Mouse (Mus musculus): ENCODE results near the gene D17H6S53E. TPM values are rescaled to one million over a fixed set of nuclear protein-coding genes. Genes with fewer than 3 reads are reported as not detected.

Gene D17H6S53E
- polyA plus RNA-seq, 1 experiment = 13.0 TPM

- Histone ChIP-seq H3K27me3 (ENCODE audit: control insufficient read depth, insufficient read depth, insufficient read length) (no peaks in the 10 kb centered on the region), H3K79me2 (ENCODE audit: control insufficient read depth, insufficient read depth) (peaks cover 17% of the 10 kb centered on the region), H3K4me3 (ENCODE audit: insufficient read depth, poor library complexity, severe bottlenecking) (peak within 1 kb of the TSS; percentile 57), H3K79me3 (ENCODE audit: low read depth) (peaks cover 3% of the 10 kb centered on the region), H3ac (ENCODE audit: control insufficient read depth, insufficient read length, low read depth) (peak within 1 kb of the TSS; percentile 99), H3K36me3 (ENCODE audit: control insufficient read depth, insufficient read depth) (peaks cover 7% of the 10 kb centered on the region)
- TF ChIP-seq MYOG (IDR thresholded peaks at IDR 0.05; ENCODE audit: control insufficient read depth, extremely low read depth, insufficient read length) (no peak), MYOD1 (IDR thresholded peaks at IDR 0.05; ENCODE audit: control insufficient read depth, insufficient read length, low read depth) (no peak), MAX (IDR thresholded peaks at IDR 0.05) (peak; percentile 87)
Observed at GRCm38 (mm10) chr17:35088825-35089644, 37.1 kb upstream of the D17H6S53E start, which contains the start of gene Abhd16a. Gene Abhd16a, plus strand, starts transcription at chr17:35089263.

- peaks cover 16% of the 10 kb centered on the region for H3K36me3 ChIP-seq (ENCODE audit: control insufficient read depth, insufficient read depth)
- H3ac ChIP-seq (ENCODE audit: control insufficient read depth, insufficient read length, low read depth) = peak overlapping the region; percentile 12
- H3K79me3 ChIP-seq (ENCODE audit: low read depth) = peaks cover 3% of the 10 kb centered on the region
- peak overlapping the region; percentile 57 for H3K4me3 ChIP-seq (ENCODE audit: insufficient read depth, poor library complexity, severe bottlenecking)
- TF ChIP-seq MAX (IDR thresholded peaks at IDR 0.05) = no peak
- no peak for TF ChIP-seq CTCF (IDR thresholded peaks at IDR 0.05; ENCODE audit: control insufficient read depth, insufficient read depth, insufficient read length)
- TF ChIP-seq MYOD1 (IDR thresholded peaks at IDR 0.05; ENCODE audit: control insufficient read depth, insufficient read length, low read depth) = no peak
- TF ChIP-seq CEBPB (IDR thresholded peaks at IDR 0.05; ENCODE audit: low read depth) = no peak
- TF ChIP-seq FOSL1 (IDR thresholded peaks at IDR 0.05; ENCODE audit: insufficient read depth, low read length, poor library complexity, severe bottlenecking) = no peak
- TF ChIP-seq USF1 (IDR thresholded peaks at IDR 0.05; ENCODE audit: low read depth) = no peak
- H3K79me2 ChIP-seq (ENCODE audit: control insufficient read depth, insufficient read depth) = peaks cover 17% of the 10 kb centered on the region
- H3K27me3 ChIP-seq (ENCODE audit: control insufficient read depth, insufficient read depth, insufficient read length) = no peaks in the 10 kb centered on the region
Observed at GRCm38 (mm10) chr17:35090166-35090932, 35.8 kb upstream of the D17H6S53E start.

- no peak overlapping the region for H3K4me3 ChIP-seq (ENCODE audit: insufficient read depth, poor library complexity, severe bottlenecking)
- H3K27me3 ChIP-seq (ENCODE audit: control insufficient read depth, insufficient read depth, insufficient read length) = no peaks in the 10 kb centered on the region
- TF ChIP-seq CTCF (IDR thresholded peaks at IDR 0.05; ENCODE audit: control insufficient read depth, insufficient read depth, insufficient read length) (no peak), CEBPB (IDR thresholded peaks at IDR 0.05; ENCODE audit: low read depth) (no peak), USF1 (IDR thresholded peaks at IDR 0.05; ENCODE audit: low read depth) (no peak), MYOG (IDR thresholded peaks at IDR 0.05; ENCODE audit: control insufficient read depth, extremely low read depth, insufficient read length) (no peak), MAX (IDR thresholded peaks at IDR 0.05) (no peak), FOSL1 (IDR thresholded peaks at IDR 0.05; ENCODE audit: insufficient read depth, low read length, poor library complexity, severe bottlenecking) (no peak), MYOD1 (IDR thresholded peaks at IDR 0.05; ENCODE audit: control insufficient read depth, insufficient read length, low read depth) (no peak)
- H3K79me2 ChIP-seq (ENCODE audit: control insufficient read depth, insufficient read depth) = peaks cover 17% of the 10 kb centered on the region
- H3ac ChIP-seq (ENCODE audit: control insufficient read depth, insufficient read length, low read depth) = no peak overlapping the region
- H3K36me3 ChIP-seq (ENCODE audit: control insufficient read depth, insufficient read depth) = peaks cover 22% of the 10 kb centered on the region
- H3K79me3 ChIP-seq (ENCODE audit: low read depth) = peaks cover 3% of the 10 kb centered on the region
Observed at GRCm38 (mm10) chr17:35092403-35093198, 33.6 kb upstream of the D17H6S53E start.

- Histone ChIP-seq H3K4me3 (ENCODE audit: insufficient read depth, poor library complexity, severe bottlenecking) (no peak overlapping the region), H3K79me2 (ENCODE audit: control insufficient read depth, insufficient read depth) (peaks cover 14% of the 10 kb centered on the region), H3K27me3 (ENCODE audit: control insufficient read depth, insufficient read depth, insufficient read length) (no peaks in the 10 kb centered on the region), H3ac (ENCODE audit: control insufficient read depth, insufficient read length, low read depth) (no peak overlapping the region), H3K79me3 (ENCODE audit: low read depth) (peaks cover 3% of the 10 kb centered on the region), H3K36me3 (ENCODE audit: control insufficient read depth, insufficient read depth) (peaks cover 28% of the 10 kb centered on the region)
- no peak for TF ChIP-seq FOSL1 (IDR thresholded peaks at IDR 0.05; ENCODE audit: insufficient read depth, low read length, poor library complexity, severe bottlenecking)
- no peak for TF ChIP-seq USF1 (IDR thresholded peaks at IDR 0.05; ENCODE audit: low read depth)
- TF ChIP-seq MYOG (IDR thresholded peaks at IDR 0.05; ENCODE audit: control insufficient read depth, extremely low read depth, insufficient read length) = no peak
- no peak for TF ChIP-seq MYOD1 (IDR thresholded peaks at IDR 0.05; ENCODE audit: control insufficient read depth, insufficient read length, low read depth)
- no peak for TF ChIP-seq CTCF (IDR thresholded peaks at IDR 0.05; ENCODE audit: control insufficient read depth, insufficient read depth, insufficient read length)
- no peak for TF ChIP-seq MAX (IDR thresholded peaks at IDR 0.05)
- no peak for TF ChIP-seq CEBPB (IDR thresholded peaks at IDR 0.05; ENCODE audit: low read depth)
Observed at GRCm38 (mm10) chr17:35094475-35095365, 31.5 kb upstream of the D17H6S53E start.
